Mouse (Mus musculus) gonadal fat pad, adult 2 months (tissue): ENCODE measurements around the gene Fgfr2. TPM values are rescaled to one million over a fixed set of nuclear protein-coding genes. Genes with fewer than 3 reads are reported as not detected.

ENCODE experiments used
- DNase-seq: peaks from one replicate; pipeline ENCODE4 v3.0.0-alpha.2; 2012; ENCODE audit warnings: low read depth
- polyA plus RNA-seq: library from polyadenylated mRNA; depleted of rRNA; stranded (reverse); fragments of >200 nt; gene quantifications from 2 replicates; pipeline ENCODE4 v1.2.3, GENCODE M21; 2012

Fgfr2 gene
- polyA plus RNA-seq, 1 experiment: 33.3 TPM

GRCm38 (mm10) chr7:131855641-131856040, 1267.5 kb downstream of the Fgfr2 start:
- DNase-seq: no peak

GRCm38 (mm10) chr7:131850579-131850978, 1272.6 kb downstream of the Fgfr2 start:
- no peak for DNase-seq

- no peak for DNase-seq
Measured at GRCm38 (mm10) chr7:131846066-131846905, 1276.9 kb downstream of the Fgfr2 start.

GRCm38 (mm10) chr7:131830261-131830660, 1292.9 kb downstream of the Fgfr2 start:
- no peak for DNase-seq

GRCm38 (mm10) chr7:131826811-131827210, 1296.3 kb downstream of the Fgfr2 start:
- DNase-seq: no peak

GRCm38 (mm10) chr7:131817976-131818375, 1305.2 kb downstream of the Fgfr2 start:
- DNase-seq: no peak

GRCm38 (mm10) chr7:131816641-131817040, 1306.5 kb downstream of the Fgfr2 start:
- no peak for DNase-seq

- DNase-seq: no peak
Measured at GRCm38 (mm10) chr7:131812116-131812515, 1311.0 kb downstream of the Fgfr2 start.

GRCm38 (mm10) chr7:131810916-131811315, 1312.2 kb downstream of the Fgfr2 start:
- DNase-seq: no peak

- no peak for DNase-seq
Measured at GRCm38 (mm10) chr7:131809584-131810181, 1313.5 kb downstream of the Fgfr2 start.

GRCm38 (mm10) chr7:131807257-131807656, 1315.9 kb downstream of the Fgfr2 start:
- DNase-seq: no peak

- no peak for DNase-seq
Measured at GRCm38 (mm10) chr7:131805525-131806202, 1317.5 kb downstream of the Fgfr2 start.

- DNase-seq: no peak
Measured at GRCm38 (mm10) chr7:131800416-131801045, 1322.6 kb downstream of the Fgfr2 start.

GRCm38 (mm10) chr7:131797161-131797560, 1326.0 kb downstream of the Fgfr2 start:
- no peak for DNase-seq

GRCm38 (mm10) chr7:131788595-131789206, 1334.4 kb downstream of the Fgfr2 start:
- no peak for DNase-seq

GRCm38 (mm10) chr7:131785721-131786120, 1337.4 kb downstream of the Fgfr2 start:
- no peak for DNase-seq

- no peak for DNase-seq
Measured at GRCm38 (mm10) chr7:131778271-131778985, 1344.7 kb downstream of the Fgfr2 start.

- no peak for DNase-seq
Measured at GRCm38 (mm10) chr7:131777461-131778270, 1345.5 kb downstream of the Fgfr2 start.

GRCm38 (mm10) chr7:131776191-131776752, 1346.9 kb downstream of the Fgfr2 start:
- DNase-seq: no peak

- no peak for DNase-seq
Measured at GRCm38 (mm10) chr7:131757922-131758321, 1365.2 kb downstream of the Fgfr2 start.
